Mouse (Mus musculus) lung, embryonic 14.5 days (tissue): ENCODE data around the gene Pdzd2. TPM values are rescaled to one million over a fixed set of nuclear protein-coding genes. Genes with fewer than 3 reads are reported as not detected.

Source experiments
- ATAC-seq: fragments of 200-750 bp; cut with Nextera tagmentation; 2 replicates; pipeline ENCODE4 v1.8.0; 2017; ENCODE audit warnings: mild to moderate bottlenecking, moderate TSS enrichment, moderate library complexity; ENCODE audit not compliant: insufficient read depth
- DNase-seq: peaks from one replicate; pipeline ENCODE4 v3.0.0-alpha.2; 2015
- H3K27ac ChIP-seq: fragments of 300-500 bp; sonication (generic); 2 replicates; pipeline ENCODE4 v1.5.1; 2014; ENCODE audit warnings: low read depth, mild to moderate bottlenecking, moderate library complexity
- H3K27me3 ChIP-seq: fragments of 300-500 bp; sonication (generic); 2 replicates; pipeline ENCODE4 v1.6.1; 2014; ENCODE audit warnings: low read length, control low read depth; ENCODE audit not compliant: insufficient read depth
- H3K36me3 ChIP-seq: fragments of 300-500 bp; sonication (generic); 2 replicates; pipeline ENCODE4 v1.6.1; 2014; ENCODE audit warnings: control low read depth; ENCODE audit not compliant: insufficient read depth
- H3K4me1 ChIP-seq: fragments of 300-500 bp; sonication (generic); 2 replicates; pipeline ENCODE4 v1.6.1; 2014; ENCODE audit warnings: antibody characterized with exemption, control low read depth; ENCODE audit not compliant: insufficient read depth
- H3K4me2 ChIP-seq: fragments of 300-500 bp; sonication (generic); 2 replicates; pipeline ENCODE4 v1.6.1; 2014; ENCODE audit warnings: mild to moderate bottlenecking
- H3K4me3 ChIP-seq: fragments of 300-500 bp; sonication (generic); 2 replicates; pipeline ENCODE4 v1.5.1; 2014; ENCODE audit warnings: low read depth, low read length
- H3K9ac ChIP-seq: fragments of 300-500 bp; sonication (generic); 2 replicates; pipeline ENCODE4 v1.6.1; 2014
- H3K9me3 ChIP-seq: fragments of 300-500 bp; sonication (generic); 2 replicates; pipeline ENCODE4 v1.6.1; 2016; ENCODE audit warnings: low read depth, low read length, control low read depth
- CTCF ChIP-seq: IDR thresholded peaks from 2 replicates; pipeline ENCODE4 v1.5.1; 2016; ENCODE audit warnings: antibody characterized with exemption, low read depth
- WGBS: fragments of 180-500 bp; shearing (Covaris S2); extraction: QIAGEN DNeasy Blood & Tissue Kit; methylation state at CpG from one replicate; pipeline ENCODE4 v1.1.7; 2014; 5-methylcytosine and 5-hydroxymethylcytosine counted together
- microRNA-seq: library from miRNA; unstranded; fragments of <30 nt; microRNA quantifications from one replicate; pipeline ENCODE4, GENCODE M21; 2016; ENCODE audit warnings: borderline number of aligned reads
- polyA plus RNA-seq: library from polyadenylated mRNA; unstranded; fragments of >200 nt; fragmentation: Nextera tagmentation; extraction: Ambion mirVana; gene quantifications from 2 replicates; pipeline ENCODE4 v1.2.1, GENCODE M21; 2014

Pdzd2 gene
- polyA plus RNA-seq, 1 experiment from 2014 or later: 24.1 TPM

GRCm38 (mm10) chr15:12310676-12311075, 429.0 kb downstream of the Pdzd2 start:
- Histone ChIP-seq H3K4me2 (no peak overlapping the region), H3K9me3 (no peaks in the 10 kb centered on the region), H3K36me3 (no peaks in the 10 kb centered on the region), H3K27me3 (no peaks in the 10 kb centered on the region), H3K4me1 (peaks cover 4% of the 10 kb centered on the region; the same call in 1 of the 2 replicates), H3K9ac (no peak overlapping the region), H3K4me3 (no peak overlapping the region), H3K27ac (no peak overlapping the region)
- ATAC-seq: no peak
- WGBS: 68% methylated on average over 4 of the region's 4 CpGs
- no peak for DNase-seq
- TF ChIP-seq CTCF: no peak

Small RNA genes within 50 kb of the gene (microRNA-seq; reads per million reads assigned to microRNA genes)
- gene Gm24135 (not detected), gene Gm24302 (not detected)

Other genes with a start within 250 kb of the Pdzd2 start
- gene 6030458C11Rik, start 84.7 kb upstream of the Pdzd2 start, polyA plus RNA-seq: 35.0 and 35.1 TPM in 2 replicates
- 42.3 TPM in 2 replicates for gene Drosha, start 84.9 kb upstream of the Pdzd2 start, polyA plus RNA-seq